Mouse (Mus musculus) heart, embryonic 10.5 days (tissue): ENCODE data around the gene Ccr1. TPM values are rescaled to one million over a fixed set of nuclear protein-coding genes. Genes with fewer than 3 reads are reported as not detected.
"Not testable (repeated sequence)": the region's sequence is repeated elsewhere in the genome, so short reads cannot be mapped to it uniquely, and the experiment has no call there.

Source experiments
- DNase-seq: peaks from one replicate; pipeline ENCODE4 v3.0.0-alpha.2; 2017; ENCODE audit warnings: low spot score
- H3K27ac ChIP-seq: fragments of 300-500 bp; sonication (generic); 2 replicates; pipeline ENCODE4 v1.5.1; 2016; ENCODE audit warnings: mild to moderate bottlenecking
- H3K27me3 ChIP-seq: fragments of 300-500 bp; sonication (generic); 2 replicates; pipeline ENCODE4 v1.6.1; 2016; ENCODE audit warnings: mild to moderate bottlenecking; ENCODE audit not compliant: poor library complexity, insufficient read depth, severe bottlenecking
- H3K36me3 ChIP-seq: fragments of 300-500 bp; sonication (generic); 2 replicates; pipeline ENCODE4 v1.6.1; 2016; ENCODE audit warnings: mild to moderate bottlenecking, moderate library complexity
- H3K4me1 ChIP-seq: fragments of 300-500 bp; sonication (generic); 2 replicates; pipeline ENCODE4 v1.6.1; 2016; ENCODE audit warnings: mild to moderate bottlenecking
- H3K4me3 ChIP-seq: fragments of 300-500 bp; sonication (generic); 2 replicates; pipeline ENCODE4 v1.5.1; 2016; ENCODE audit warnings: mild to moderate bottlenecking, moderate library complexity
- H3K9me3 ChIP-seq: fragments of 300-500 bp; sonication (generic); 2 replicates; pipeline ENCODE4 v1.6.1; 2016; ENCODE audit warnings: mild to moderate bottlenecking, moderate library complexity
- WGBS: fragments of 180-500 bp; shearing (Covaris S2); methylation state at CpG from one replicate; pipeline ENCODE4 v1.1.7; 2016; 5-methylcytosine and 5-hydroxymethylcytosine counted together
- polyA plus RNA-seq: library from polyadenylated mRNA; unstranded; fragments of >200 nt; fragmentation: Nextera tagmentation; extraction: Ambion mirVana; gene quantifications from 2 replicates; pipeline ENCODE4 v1.2.1, GENCODE M21; 2016

Ccr1 gene
- polyA plus RNA-seq, 1 experiment from 2014 or later = 0.35 TPM

- no CpG with 5 or more reads among the region's 3 CpGs for WGBS
- not testable (repeated sequence) for H3K4me3 ChIP-seq, H3K36me3 ChIP-seq, H3K27ac ChIP-seq, H3K9me3 ChIP-seq, H3K4me1 ChIP-seq, DNase-seq, H3K27me3 ChIP-seq
These were observed 12.5 kb upstream of the Ccr1 start for GRCm38 (mm10) chr9:123980858-123981475.

- DNase-seq = no peak
- no peak within 1 kb of the TSS for H3K4me3 ChIP-seq
- no peaks in the 10 kb centered on the region for H3K4me1 ChIP-seq
- H3K27me3 ChIP-seq = no peaks in the 10 kb centered on the region
- 71% methylated on average over 1 of the region's 1 CpGs for WGBS
- no peaks in the 10 kb centered on the region for H3K36me3 ChIP-seq
- H3K9me3 ChIP-seq = no peaks in the 10 kb centered on the region
- no peak within 1 kb of the TSS for H3K27ac ChIP-seq
These were observed 9.8 kb upstream of the Ccr1 start, which contains the start of gene Ccr1l1 for GRCm38 (mm10) chr9:123978308-123978707. TSS of gene Ccr1l1 (minus strand) at chr9:123978408.

- DNase-seq = no peak
- no peak overlapping the region for H3K27ac ChIP-seq
- H3K36me3 ChIP-seq = no peaks in the 10 kb centered on the region
- no peaks in the 10 kb centered on the region for H3K9me3 ChIP-seq
- H3K27me3 ChIP-seq = no peaks in the 10 kb centered on the region
- H3K4me1 ChIP-seq = no peaks in the 10 kb centered on the region
- H3K4me3 ChIP-seq = no peak overlapping the region
- WGBS = 77% methylated on average over 9 of the region's 9 CpGs
These were observed 8.6 kb upstream of the Ccr1 start for GRCm38 (mm10) chr9:123976876-123977663.

- WGBS = 68% methylated on average over 2 of the region's 2 CpGs
- Histone ChIP-seq H3K36me3 (no peaks in the 10 kb centered on the region), H3K27me3 (no peaks in the 10 kb centered on the region), H3K4me3 (no peak overlapping the region), H3K4me1 (no peaks in the 10 kb centered on the region), H3K9me3 (no peaks in the 10 kb centered on the region), H3K27ac (no peak overlapping the region)
- DNase-seq = no peak
These were observed 7.1 kb upstream of the Ccr1 start for GRCm38 (mm10) chr9:123975630-123976029.

- H3K36me3 ChIP-seq, H3K27me3 ChIP-seq, H3K9me3 ChIP-seq, H3K4me1 ChIP-seq, H3K4me3 ChIP-seq, DNase-seq, H3K27ac ChIP-seq: not testable (repeated sequence)
- 71% methylated on average over 1 of the region's 4 CpGs for WGBS
These were observed 1.5 kb downstream of the Ccr1 start for GRCm38 (mm10) chr9:123966858-123967495.

GRCm38 (mm10) chr9:123964776-123965175 is 3.7 kb downstream of the Ccr1 start:
- DNase-seq = no peak
- no peak overlapping the region for H3K27ac ChIP-seq
- no peaks in the 10 kb centered on the region for H3K4me1 ChIP-seq
- H3K36me3 ChIP-seq = no peaks in the 10 kb centered on the region
- no peaks in the 10 kb centered on the region for H3K27me3 ChIP-seq
- H3K9me3 ChIP-seq = no peaks in the 10 kb centered on the region
- WGBS = 78% methylated on average over 3 of the region's 3 CpGs
- no peak overlapping the region for H3K4me3 ChIP-seq

- H3K4me1 ChIP-seq = no peaks in the 10 kb centered on the region
- no peak for DNase-seq
- WGBS = 74% methylated on average over 1 of the region's 1 CpGs
These were observed 8.3 kb downstream of the Ccr1 start for GRCm38 (mm10) chr9:123960161-123960560.

GRCm38 (mm10) chr9:123957911-123958413 is 10.5 kb downstream of the Ccr1 start:
- WGBS = 39% methylated on average over 3 of the region's 3 CpGs
- DNase-seq = no peak
- Histone ChIP-seq H3K27ac (0 out of 2 replicates have a peak overlapping the region, but pooled peaks have one; percentile 10), H3K27me3 (no peaks in the 10 kb centered on the region), H3K9me3 (no peaks in the 10 kb centered on the region), H3K36me3 (no peaks in the 10 kb centered on the region), H3K4me1 (no peaks in the 10 kb centered on the region), H3K4me3 (no peak overlapping the region)

More at GRCm38 (mm10) chr9:123960161-123960560, 8.3 kb downstream of the Ccr1 start:
- H3K4me3 ChIP-seq = no peak overlapping the region
- H3K9me3 ChIP-seq = no peaks in the 10 kb centered on the region
- H3K27me3 ChIP-seq = no peaks in the 10 kb centered on the region
- no peak overlapping the region for H3K27ac ChIP-seq
- H3K36me3 ChIP-seq = no peaks in the 10 kb centered on the region

- Histone ChIP-seq H3K36me3 (no peaks in the 10 kb centered on the region), H3K27ac (no peak overlapping the region), H3K4me1 (no peaks in the 10 kb centered on the region), H3K4me3 (no peak overlapping the region), H3K27me3 (no peaks in the 10 kb centered on the region), H3K9me3 (no peaks in the 10 kb centered on the region)
- DNase-seq = no peak
- WGBS = 76% methylated on average over 1 of the region's 1 CpGs
These were observed 11.6 kb downstream of the Ccr1 start for GRCm38 (mm10) chr9:123956892-123957291.

- H3K27ac ChIP-seq = no peak overlapping the region
- no peaks in the 10 kb centered on the region for H3K4me1 ChIP-seq
- no peaks in the 10 kb centered on the region for H3K27me3 ChIP-seq
- no peak overlapping the region for H3K4me3 ChIP-seq
- no peaks in the 10 kb centered on the region for H3K9me3 ChIP-seq
- no peak for DNase-seq
- 63% methylated on average over 2 of the region's 2 CpGs for WGBS
- H3K36me3 ChIP-seq = no peaks in the 10 kb centered on the region
These were observed 14.9 kb downstream of the Ccr1 start for GRCm38 (mm10) chr9:123953551-123953950.

- 82% methylated on average over 1 of the region's 1 CpGs for WGBS
- no peaks in the 10 kb centered on the region for H3K9me3 ChIP-seq
These were observed 17.3 kb downstream of the Ccr1 start for GRCm38 (mm10) chr9:123951176-123951575.

GRCm38 (mm10) chr9:123949432-123949831 is 19.1 kb downstream of the Ccr1 start:
- Histone ChIP-seq H3K36me3 (no peaks in the 10 kb centered on the region), H3K27ac (no peak overlapping the region), H3K4me1 (no peaks in the 10 kb centered on the region), H3K27me3 (no peaks in the 10 kb centered on the region), H3K9me3 (no peaks in the 10 kb centered on the region), H3K4me3 (no peak overlapping the region)
- 82% methylated on average over 2 of the region's 2 CpGs for WGBS
- DNase-seq = no peak

More at GRCm38 (mm10) chr9:123951176-123951575, 17.3 kb downstream of the Ccr1 start:
- H3K4me3 ChIP-seq = no peak overlapping the region
- H3K36me3 ChIP-seq = no peaks in the 10 kb centered on the region
- H3K27me3 ChIP-seq = no peaks in the 10 kb centered on the region
- no peak for DNase-seq
- H3K4me1 ChIP-seq = no peaks in the 10 kb centered on the region
- H3K27ac ChIP-seq = no peak overlapping the region

- no peak for DNase-seq
- 74% methylated on average over 1 of the region's 1 CpGs for WGBS
- no peaks in the 10 kb centered on the region for H3K27me3 ChIP-seq
- no peaks in the 10 kb centered on the region for H3K36me3 ChIP-seq
- H3K27ac ChIP-seq = no peak overlapping the region
- no peak overlapping the region for H3K4me3 ChIP-seq
- no peaks in the 10 kb centered on the region for H3K4me1 ChIP-seq
- H3K9me3 ChIP-seq = no peaks in the 10 kb centered on the region
These were observed 20.7 kb downstream of the Ccr1 start for GRCm38 (mm10) chr9:123947815-123948214.
